Mouse (Mus musculus): ENCODE data around the gene Nmnat2. TPM values are rescaled to one million over a fixed set of nuclear protein-coding genes. Genes with fewer than 3 reads are reported as not detected.
A peak's percentile ranks its signal among the peaks of the same experiment; 100 is the strongest.

The Nmnat2 gene
- total and polyA plus RNA-seq, 2 experiments from 2014 or later = 70.5 to 120 TPM

GRCm38 (mm10) chr1:153014431-153015186 is 59.8 kb downstream of the Nmnat2 start:
- H3K36me3 ChIP-seq (ENCODE audit: insufficient read depth, low read length) = no peaks in the 10 kb centered on the region
- H3K9ac ChIP-seq (replicated peaks; ENCODE audit: low read length) = 0 out of 2 replicates have a peak overlapping the region, but pooled peaks have one; percentile 22
- no peak overlapping the region for H3K4me3 ChIP-seq (ENCODE audit: low read length)
- peak; percentile 86 for ATAC-seq
- peak overlapping the region; percentile 72 for H3K27ac ChIP-seq
- no peak for TF ChIP-seq CTCF (IDR thresholded peaks at IDR 0.05; ENCODE audit: low read depth)
- no peaks in the 10 kb centered on the region for H3K27me3 ChIP-seq (ENCODE audit: insufficient read depth, low read length)
- peaks cover 40% of the 10 kb centered on the region for H3K4me1 ChIP-seq (ENCODE audit: insufficient read depth, low read length)
- no peaks in the 10 kb centered on the region for H3K9me3 ChIP-seq (ENCODE audit: low read length)
- peak overlapping the region; percentile 24; the same call in 1 of the 2 replicates for H3K4me2 ChIP-seq (ENCODE audit: low read depth, low read length)
- 5% methylated on average over 14 of the region's 14 CpGs for WGBS
- DNase-seq (ENCODE audit: low spot score) = peak; percentile 79

- Histone ChIP-seq H3K4me3 (ENCODE audit: low read length) (no peak overlapping the region), H3K27ac (peak overlapping the region; percentile 5; the same call in 1 of the 2 replicates), H3K27me3 (ENCODE audit: insufficient read depth, low read length) (no peaks in the 10 kb centered on the region), H3K9me3 (ENCODE audit: low read length) (no peaks in the 10 kb centered on the region), H3K4me1 (ENCODE audit: insufficient read depth, low read length) (peaks cover 31% of the 10 kb centered on the region), H3K36me3 (ENCODE audit: insufficient read depth, low read length) (no peaks in the 10 kb centered on the region), H3K9ac (replicated peaks; ENCODE audit: low read length) (no peak overlapping the region), H3K4me2 (ENCODE audit: low read depth, low read length) (no peak overlapping the region)
- TF ChIP-seq CTCF (IDR thresholded peaks at IDR 0.05; ENCODE audit: low read depth) = no peak; the same call in 1 of the 2 replicates
- no peak for ATAC-seq
- 44% methylated on average over 11 of the region's 11 CpGs for WGBS
- DNase-seq (ENCODE audit: low spot score) = peak; percentile 74
Observed at GRCm38 (mm10) chr1:153016465-153017163, 61.8 kb downstream of the Nmnat2 start.

DNA sequence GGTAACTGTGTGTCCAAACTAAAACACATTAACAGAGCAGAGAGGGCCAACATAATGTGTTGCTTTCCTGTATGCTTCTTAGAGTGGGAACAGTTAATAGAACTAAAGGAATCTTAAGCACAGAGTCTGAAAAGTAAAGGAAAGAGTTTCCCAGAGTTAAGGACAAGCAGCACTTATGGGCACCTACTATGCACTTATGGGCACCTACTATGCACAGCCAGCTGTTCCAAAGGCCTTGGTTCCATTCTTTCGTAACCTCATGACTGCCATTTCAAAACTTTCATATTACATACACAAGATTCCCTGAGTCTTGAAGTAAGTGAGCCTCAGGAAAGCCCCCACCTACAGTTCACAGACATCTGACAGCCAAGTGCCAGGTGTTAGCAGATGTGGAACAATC is 64.3 kb downstream of the Nmnat2 start:
- peaks cover 21% of the 10 kb centered on the region for H3K4me1 ChIP-seq (ENCODE audit: insufficient read depth, low read length)
- H3K9ac ChIP-seq (replicated peaks; ENCODE audit: low read length) = no peak overlapping the region
- H3K27ac ChIP-seq = no peak overlapping the region
- no peak for ATAC-seq
- H3K27me3 ChIP-seq (ENCODE audit: insufficient read depth, low read length) = no peaks in the 10 kb centered on the region
- no peaks in the 10 kb centered on the region for H3K9me3 ChIP-seq (ENCODE audit: low read length)
- WGBS = 100% methylated on average over 1 of the region's 1 CpGs
- no peaks in the 10 kb centered on the region for H3K36me3 ChIP-seq (ENCODE audit: insufficient read depth, low read length)
- TF ChIP-seq CTCF (IDR thresholded peaks at IDR 0.05; ENCODE audit: low read depth) = no peak
- H3K4me2 ChIP-seq (ENCODE audit: low read depth, low read length) = no peak overlapping the region
- H3K4me3 ChIP-seq (ENCODE audit: low read length) = no peak overlapping the region
- DNase-seq (ENCODE audit: low spot score) = no peak

- H3K4me2 ChIP-seq (ENCODE audit: low read depth, low read length) = no peak overlapping the region
- no peaks in the 10 kb centered on the region for H3K27me3 ChIP-seq (ENCODE audit: insufficient read depth, low read length)
- DNase-seq (ENCODE audit: low spot score) (no peak), ATAC-seq (no peak)
- no peak overlapping the region for H3K9ac ChIP-seq (replicated peaks; ENCODE audit: low read length)
- WGBS = 75% methylated on average over 3 of the region's 3 CpGs
- peaks cover 16% of the 10 kb centered on the region for H3K4me1 ChIP-seq (ENCODE audit: insufficient read depth, low read length)
- TF ChIP-seq CTCF (IDR thresholded peaks at IDR 0.05; ENCODE audit: low read depth) = no peak
- no peaks in the 10 kb centered on the region for H3K9me3 ChIP-seq (ENCODE audit: low read length)
- no peaks in the 10 kb centered on the region for H3K36me3 ChIP-seq (ENCODE audit: insufficient read depth, low read length)
- H3K27ac ChIP-seq = no peak overlapping the region
- no peak overlapping the region for H3K4me3 ChIP-seq (ENCODE audit: low read length)
Observed at GRCm38 (mm10) chr1:153019623-153020022, 64.8 kb downstream of the Nmnat2 start.

DNA sequence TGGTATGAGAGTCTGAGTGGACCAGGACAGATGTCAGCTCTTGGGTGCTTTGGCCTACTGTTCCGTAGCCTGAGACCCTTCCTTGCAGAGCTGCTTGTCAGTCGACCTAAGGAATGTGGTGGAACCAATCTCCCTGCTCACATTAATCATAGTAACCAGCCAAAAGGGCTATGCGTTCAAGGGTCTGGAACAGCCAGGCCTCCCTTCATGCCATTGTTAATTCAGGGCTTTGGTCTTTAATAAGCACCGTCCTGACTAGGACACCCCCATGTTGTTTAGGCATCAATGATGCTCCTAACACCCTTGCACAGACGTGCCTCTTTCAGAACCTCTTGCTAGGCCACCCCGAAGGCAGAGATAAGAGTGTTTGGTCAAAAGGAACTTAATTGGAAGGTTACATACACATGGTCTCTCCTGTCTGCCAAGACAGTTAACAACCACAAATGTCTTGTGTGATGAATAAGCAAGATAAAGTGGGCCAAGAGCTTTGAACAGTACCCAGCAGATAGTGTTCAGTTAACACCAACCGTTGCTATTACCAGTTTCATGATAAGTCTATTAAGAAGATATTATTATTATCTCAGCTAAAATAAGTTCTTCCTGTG is 66.3 kb downstream of the Nmnat2 start:
- Histone ChIP-seq H3K9me3 (ENCODE audit: low read length) (no peaks in the 10 kb centered on the region), H3K36me3 (ENCODE audit: insufficient read depth, low read length) (no peaks in the 10 kb centered on the region), H3K27me3 (ENCODE audit: insufficient read depth, low read length) (no peaks in the 10 kb centered on the region), H3K27ac (no peak overlapping the region), H3K4me2 (ENCODE audit: low read depth, low read length) (no peak overlapping the region), H3K4me3 (ENCODE audit: low read length) (no peak overlapping the region), H3K4me1 (ENCODE audit: insufficient read depth, low read length) (peaks cover 6% of the 10 kb centered on the region; the same call in 1 of the 2 replicates), H3K9ac (replicated peaks; ENCODE audit: low read length) (no peak overlapping the region)
- WGBS = 71% methylated on average over 7 of the region's 7 CpGs
- DNase-seq (ENCODE audit: low spot score) (no peak), ATAC-seq (no peak)
- TF ChIP-seq CTCF (IDR thresholded peaks at IDR 0.05; ENCODE audit: low read depth) = no peak

- Histone ChIP-seq H3K9ac (replicated peaks; ENCODE audit: low read length) (no peak overlapping the region), H3K4me2 (ENCODE audit: low read depth, low read length) (no peak overlapping the region), H3K36me3 (ENCODE audit: insufficient read depth, low read length) (no peaks in the 10 kb centered on the region), H3K4me1 (ENCODE audit: insufficient read depth, low read length) (no peaks in the 10 kb centered on the region), H3K27ac (no peak overlapping the region), H3K4me3 (ENCODE audit: low read length) (no peak overlapping the region), H3K27me3 (ENCODE audit: insufficient read depth, low read length) (no peaks in the 10 kb centered on the region), H3K9me3 (ENCODE audit: low read length) (no peaks in the 10 kb centered on the region)
- 58% methylated on average over 4 of the region's 4 CpGs for WGBS
- no peak for TF ChIP-seq CTCF (IDR thresholded peaks at IDR 0.05; ENCODE audit: low read depth)
- DNase-seq (ENCODE audit: low spot score) = no peak
- ATAC-seq = no peak
Observed at GRCm38 (mm10) chr1:153023018-153023417, 68.2 kb downstream of the Nmnat2 start.
